Mouse (Mus musculus) hindbrain, embryonic 15.5 days (tissue): Measurements from ENCODE around the gene Pcbp1. TPM values are rescaled to one million over a fixed set of nuclear protein-coding genes. Genes with fewer than 3 reads are reported as not detected.
"Not testable (repeated sequence)": the region's sequence is repeated elsewhere in the genome, so short reads cannot be mapped to it uniquely, and the experiment has no call there.

Source experiments
- ATAC-seq: fragments of 200-750 bp; cut with Nextera tagmentation; 2 replicates; pipeline ENCODE4 v1.8.0; 2017; ENCODE audit warnings: low read depth, moderate number of reproducible peaks, moderate TSS enrichment; ENCODE audit not compliant: low FRiP score
- H3K27ac ChIP-seq: fragments of 300-500 bp; sonication (generic); replicated peaks from 2 replicates; pipeline ENCODE4 v1.5.1; 2015; ENCODE audit warnings: mild to moderate bottlenecking, inconsistent platforms
- H3K27me3 ChIP-seq: fragments of 300-500 bp; sonication (generic); 2 replicates; pipeline ENCODE4 v1.6.1; 2015; ENCODE audit warnings: control low read depth, inconsistent platforms
- H3K36me3 ChIP-seq: fragments of 300-500 bp; sonication (generic); 2 replicates; pipeline ENCODE4 v1.6.1; 2015; ENCODE audit warnings: control low read depth, inconsistent platforms
- H3K4me1 ChIP-seq: fragments of 300-500 bp; sonication (generic); replicated peaks from 2 replicates; pipeline ENCODE4 v1.6.1; 2015; ENCODE audit warnings: control low read depth, inconsistent platforms
- H3K4me2 ChIP-seq: fragments of 300-500 bp; sonication (generic); 2 replicates; pipeline ENCODE4 v1.6.1; 2015; ENCODE audit warnings: moderate library complexity, mild to moderate bottlenecking, inconsistent platforms
- H3K4me3 ChIP-seq: fragments of 300-500 bp; sonication (generic); 2 replicates; pipeline ENCODE4 v1.5.1; 2015; ENCODE audit warnings: mild to moderate bottlenecking, inconsistent platforms
- H3K9ac ChIP-seq: fragments of 300-500 bp; sonication (generic); 2 replicates; pipeline ENCODE4 v1.6.1; 2015; ENCODE audit warnings: inconsistent platforms
- H3K9me3 ChIP-seq: fragments of 300-500 bp; sonication (generic); 2 replicates; pipeline ENCODE4 v1.6.1; 2016; ENCODE audit warnings: control low read depth, inconsistent platforms
- WGBS: fragments of 180-500 bp; shearing (Covaris S2); methylation state at CpG from one replicate; pipeline ENCODE4 v1.1.7; 2015; 5-methylcytosine and 5-hydroxymethylcytosine counted together
- polyA plus RNA-seq: library from polyadenylated mRNA; unstranded; fragments of >200 nt; fragmentation: Nextera tagmentation; extraction: Ambion mirVana; gene quantifications from 2 replicates; pipeline ENCODE4 v1.2.1, GENCODE M21; 2015

The Pcbp1 gene
- 341 and 351 TPM in 2 replicates for polyA plus RNA-seq

- peaks cover 7% of the 10 kb centered on the region for H3K36me3 ChIP-seq
- peaks cover 28% of the 10 kb centered on the region for H3K4me1 ChIP-seq
- H3K4me2 ChIP-seq: peak within 1 kb of the TSS; percentile 67
- peak within 1 kb of the TSS; percentile 100 for H3K27ac ChIP-seq
- peak; percentile 90 for ATAC-seq
- WGBS: under 1% methylated on average over 99 of the region's 120 CpGs
- H3K9ac ChIP-seq: peak within 1 kb of the TSS; percentile 98
- no peaks in the 10 kb centered on the region for H3K27me3 ChIP-seq
- H3K4me3 ChIP-seq: peak within 1 kb of the TSS; percentile 93
- H3K9me3 ChIP-seq: no peaks in the 10 kb centered on the region
These were observed at the start of gene Pcbp1 for GRCm38 (mm10) chr6:86526032-86526960. Gene Pcbp1, minus strand, starts transcription at chr6:86526321.

DNA sequence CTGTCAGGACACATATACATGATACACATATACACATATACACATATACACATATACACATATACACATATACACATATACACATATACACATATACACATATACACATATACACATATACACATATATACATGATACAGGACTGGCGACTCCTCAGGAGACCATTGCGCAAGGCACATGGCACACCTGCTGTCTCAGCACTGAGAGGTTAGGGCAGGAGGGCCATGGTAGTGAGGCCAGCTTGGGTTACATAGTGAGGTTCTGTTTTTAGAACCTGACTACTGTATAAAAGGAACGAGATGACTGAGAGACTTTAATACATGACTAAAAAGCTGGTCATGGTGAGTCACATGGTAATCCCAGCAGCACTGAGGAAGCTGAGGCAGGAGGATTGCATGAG, 48.4 kb upstream of the Pcbp1 start:
- no peaks in the 10 kb centered on the region for H3K36me3 ChIP-seq
- no peak overlapping the region for H3K4me2 ChIP-seq
- H3K27me3 ChIP-seq: no peaks in the 10 kb centered on the region
- no peak overlapping the region for H3K9ac ChIP-seq
- WGBS: 95% methylated on average over 3 of the region's 3 CpGs
- H3K9me3 ChIP-seq: no peaks in the 10 kb centered on the region
- H3K27ac ChIP-seq: no peak overlapping the region
- ATAC-seq: no peak
- H3K4me3 ChIP-seq: no peak overlapping the region
- peaks cover 2% of the 10 kb centered on the region for H3K4me1 ChIP-seq

DNA sequence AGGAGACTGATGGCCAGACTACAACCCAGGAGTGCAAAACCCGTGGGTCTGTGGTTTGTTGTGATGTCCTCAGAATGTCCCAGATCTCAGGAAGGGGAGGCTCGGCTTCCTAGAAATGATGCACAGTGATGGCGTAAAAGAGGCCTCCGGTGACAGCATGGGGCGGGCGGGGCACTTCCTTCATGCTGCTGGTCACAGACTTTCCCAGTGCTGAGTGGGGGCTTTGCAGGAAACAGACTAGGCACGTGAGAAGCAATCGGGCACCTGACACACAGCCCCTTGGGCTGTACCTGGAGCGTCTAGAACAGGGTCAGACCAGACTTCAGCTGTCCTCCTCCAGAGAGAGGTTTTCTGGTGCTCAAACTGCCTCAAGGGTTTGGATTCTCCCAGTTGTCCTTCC, 44.7 kb upstream of the Pcbp1 start:
- Histone ChIP-seq H3K36me3 (peaks cover 5% of the 10 kb centered on the region), H3K27me3 (no peaks in the 10 kb centered on the region), H3K9me3 (no peaks in the 10 kb centered on the region), H3K9ac (no peak overlapping the region), H3K4me2 (no peak overlapping the region), H3K4me1 (peaks cover 8% of the 10 kb centered on the region), H3K4me3 (no peak overlapping the region), H3K27ac (no peak overlapping the region)
- WGBS: 65% methylated on average over 9 of the region's 9 CpGs
- no peak for ATAC-seq

DNA sequence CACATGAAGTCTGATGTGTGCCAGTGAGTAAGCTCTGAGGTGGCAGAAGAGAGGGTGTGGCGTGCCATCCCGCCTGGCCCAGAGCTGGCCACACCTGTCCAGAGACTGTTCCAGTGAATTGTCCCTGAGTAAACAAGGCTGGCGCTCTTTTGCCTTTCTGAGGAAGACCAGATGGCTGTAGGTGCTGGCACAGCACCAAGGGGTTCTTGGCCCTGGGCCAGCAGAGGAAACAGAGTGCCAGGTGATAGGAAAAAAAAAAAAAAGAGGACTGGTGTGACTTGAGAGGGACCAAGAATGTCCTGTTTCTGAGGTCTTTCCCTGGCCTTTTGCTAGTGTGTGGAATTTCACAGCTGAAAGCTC, 43.3 kb upstream of the Pcbp1 start:
- no peaks in the 10 kb centered on the region for H3K9me3 ChIP-seq
- peak; percentile 45; the same call in 1 of the 2 replicates for ATAC-seq
- H3K4me2 ChIP-seq: no peak overlapping the region
- H3K4me1 ChIP-seq: peaks cover 8% of the 10 kb centered on the region
- H3K36me3 ChIP-seq: peaks cover 17% of the 10 kb centered on the region
- H3K27me3 ChIP-seq: no peaks in the 10 kb centered on the region
- no peak overlapping the region for H3K9ac ChIP-seq
- H3K27ac ChIP-seq: peak overlapping the region; percentile 64
- no peak overlapping the region for H3K4me3 ChIP-seq
- 47% methylated on average over 3 of the region's 3 CpGs for WGBS

- 41% methylated on average over 3 of the region's 3 CpGs for WGBS
- no peak overlapping the region for H3K9ac ChIP-seq
- peaks cover 19% of the 10 kb centered on the region for H3K36me3 ChIP-seq
- no peak overlapping the region for H3K4me2 ChIP-seq
- no peak overlapping the region for H3K4me3 ChIP-seq
- H3K9me3 ChIP-seq: no peaks in the 10 kb centered on the region
- H3K27me3 ChIP-seq: no peaks in the 10 kb centered on the region
- H3K4me1 ChIP-seq: peaks cover 8% of the 10 kb centered on the region
- ATAC-seq: no peak
- H3K27ac ChIP-seq: peak overlapping the region; percentile 64
These were observed 42.8 kb upstream of the Pcbp1 start for GRCm38 (mm10) chr6:86568816-86569460.

DNA sequence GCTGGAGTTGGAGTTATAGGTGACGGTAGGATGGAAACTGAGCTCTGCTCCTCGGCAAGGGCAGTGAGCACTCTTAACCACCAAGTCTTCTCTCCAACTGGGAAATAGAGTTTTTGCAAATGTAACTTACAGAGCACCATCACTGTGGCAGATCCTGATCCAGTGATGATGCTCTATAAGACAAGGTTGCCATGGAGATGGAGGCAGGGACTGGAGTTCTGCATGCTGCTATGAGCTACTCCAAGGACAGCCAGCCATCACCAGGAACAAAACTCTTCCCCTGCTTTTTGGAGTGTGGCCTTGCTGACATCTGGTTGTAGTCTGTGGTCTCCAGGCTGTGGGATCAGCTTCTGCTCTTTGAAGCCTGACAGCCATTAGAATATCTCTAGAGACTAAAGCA, 39.7 kb upstream of the Pcbp1 start:
- WGBS: 95% methylated on average over 2 of the region's 2 CpGs
- no peak for ATAC-seq

GRCm38 (mm10) chr6:86557182-86557581, 31.1 kb upstream of the Pcbp1 start:
- not testable (repeated sequence) for H3K9me3 ChIP-seq, H3K4me2 ChIP-seq, H3K27ac ChIP-seq, ATAC-seq, H3K27me3 ChIP-seq, H3K4me3 ChIP-seq, H3K4me1 ChIP-seq, H3K9ac ChIP-seq
- WGBS: 85% methylated on average over 1 of the region's 1 CpGs
- peaks cover 27% of the 10 kb centered on the region for H3K36me3 ChIP-seq

More for the DNA sequence above, 39.7 kb upstream of the Pcbp1 start:
- H3K36me3 ChIP-seq: peaks cover 32% of the 10 kb centered on the region
- peaks cover 8% of the 10 kb centered on the region for H3K4me1 ChIP-seq
- no peaks in the 10 kb centered on the region for H3K27me3 ChIP-seq
- no peak overlapping the region for H3K9ac ChIP-seq
- H3K4me2 ChIP-seq: no peak overlapping the region
- no peaks in the 10 kb centered on the region for H3K9me3 ChIP-seq
- H3K4me3 ChIP-seq: no peak overlapping the region
- H3K27ac ChIP-seq: no peak overlapping the region

- H3K9me3 ChIP-seq: no peaks in the 10 kb centered on the region
- no peak overlapping the region for H3K27ac ChIP-seq
- no peak overlapping the region for H3K4me2 ChIP-seq
- H3K27me3 ChIP-seq: no peaks in the 10 kb centered on the region
- H3K4me1 ChIP-seq: no peaks in the 10 kb centered on the region
- H3K4me3 ChIP-seq: no peak overlapping the region
- H3K36me3 ChIP-seq: peaks cover 29% of the 10 kb centered on the region
- H3K9ac ChIP-seq: no peak overlapping the region
- 94% methylated on average over 3 of the region's 3 CpGs for WGBS
- ATAC-seq: no peak
These were observed 30.4 kb upstream of the Pcbp1 start for GRCm38 (mm10) chr6:86556345-86557058.

- Histone ChIP-seq H3K9me3 (no peaks in the 10 kb centered on the region), H3K9ac (no peak overlapping the region), H3K27ac (no peak overlapping the region), H3K4me2 (no peak overlapping the region), H3K27me3 (no peaks in the 10 kb centered on the region), H3K36me3 (peaks cover 46% of the 10 kb centered on the region), H3K4me3 (no peak overlapping the region), H3K4me1 (no peaks in the 10 kb centered on the region)
- whole genome bisulfite sequencing: 56% methylated on average over 1 of the region's 1 CpGs
- no peak for ATAC-seq
These were observed 24.5 kb upstream of the Pcbp1 start for GRCm38 (mm10) chr6:86550587-86550986.

DNA sequence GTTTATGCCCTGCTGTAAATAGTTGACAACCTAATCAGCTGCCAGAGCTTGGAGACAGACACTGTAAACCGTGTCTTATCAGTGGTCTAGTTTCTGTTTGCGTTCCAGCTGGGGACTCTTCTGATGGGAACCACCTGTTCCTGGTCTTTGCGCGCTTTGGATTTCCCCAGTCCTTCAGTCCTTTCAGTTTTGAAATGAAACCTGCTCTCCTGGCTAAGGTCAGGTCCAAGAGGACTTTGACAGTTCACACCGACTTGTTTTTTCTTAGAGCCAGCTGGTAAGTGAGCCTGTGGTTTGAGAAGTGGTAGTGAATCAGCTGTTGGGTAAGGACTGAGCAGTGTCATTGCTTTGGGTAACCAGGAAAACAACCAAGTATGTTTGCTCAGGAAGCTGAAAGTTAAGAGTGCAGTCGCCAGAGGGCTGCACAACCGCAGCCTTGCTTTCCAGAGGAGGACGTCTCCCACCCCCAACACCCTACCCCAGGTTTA, 21.8 kb upstream of the Pcbp1 start:
- Histone ChIP-seq H3K4me3 (no peak overlapping the region), H3K27ac (no peak overlapping the region), H3K9me3 (no peaks in the 10 kb centered on the region), H3K4me1 (no peaks in the 10 kb centered on the region), H3K4me2 (no peak overlapping the region), H3K9ac (no peak overlapping the region), H3K36me3 (peaks cover 57% of the 10 kb centered on the region), H3K27me3 (no peaks in the 10 kb centered on the region)
- WGBS: 91% methylated on average over 8 of the region's 8 CpGs
- ATAC-seq: no peak

DNA sequence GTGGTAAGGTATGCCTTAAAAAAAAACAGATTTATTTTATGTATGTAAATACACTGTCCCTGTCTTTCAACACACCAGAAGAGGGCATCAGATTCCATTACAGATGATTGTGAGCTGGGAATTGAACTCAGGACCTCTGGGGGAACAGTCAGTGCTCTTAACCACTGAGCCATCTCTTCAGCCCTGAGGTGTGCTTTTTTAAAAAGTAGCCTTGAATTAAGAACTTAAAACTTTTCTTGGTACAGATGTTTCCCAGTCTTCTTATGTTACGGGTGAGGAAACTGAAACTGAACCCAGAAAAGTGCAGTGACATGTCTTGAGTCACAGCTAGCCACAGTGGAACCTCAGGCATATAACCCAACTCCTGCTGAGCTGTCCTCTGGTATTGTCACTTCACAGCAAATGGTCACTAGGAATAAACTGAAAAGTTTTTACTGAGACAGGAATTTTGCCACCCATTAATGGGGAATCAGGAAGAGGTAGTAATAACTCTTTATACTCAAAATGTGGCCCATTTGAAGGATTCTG, 21.2 kb upstream of the Pcbp1 start:
- H3K4me3 ChIP-seq: no peak overlapping the region
- WGBS: 97% methylated on average over 1 of the region's 1 CpGs
- H3K4me2 ChIP-seq: no peak overlapping the region
- H3K9ac ChIP-seq: no peak overlapping the region
- H3K27me3 ChIP-seq: no peaks in the 10 kb centered on the region
- H3K9me3 ChIP-seq: no peaks in the 10 kb centered on the region
- peaks cover 55% of the 10 kb centered on the region for H3K36me3 ChIP-seq
- H3K4me1 ChIP-seq: no peaks in the 10 kb centered on the region
- no peak overlapping the region for H3K27ac ChIP-seq
- ATAC-seq: no peak
